Mouse (Mus musculus): ENCODE measurements around the gene Prodh2.
A peak's percentile ranks its signal among the peaks of the same experiment; 100 is the strongest.

- TF ChIP-seq CTCF (IDR thresholded peaks at IDR 0.05; ENCODE audit: low read depth, low read length) (peak; percentile 80), EP300 (IDR thresholded peaks at IDR 0.05; ENCODE audit: insufficient read depth, low read depth, low read length) (no peak), POLR2A (IDR thresholded peaks at IDR 0.05; ENCODE audit: insufficient read depth, low read length) (no peak)
These were observed 21.0 kb upstream of the Prodh2 start for GRCm38 (mm10) chr7:30472411-30472810.

Data from ES-Bruce4 (cell line).